Mouse (Mus musculus): Measurements from ENCODE around the gene Mindy4. TPM values are rescaled to one million over a fixed set of nuclear protein-coding genes. Genes with fewer than 3 reads are reported as not detected.

The Mindy4 gene
- total RNA-seq, 1 experiment = 3.0 TPM

DNA sequence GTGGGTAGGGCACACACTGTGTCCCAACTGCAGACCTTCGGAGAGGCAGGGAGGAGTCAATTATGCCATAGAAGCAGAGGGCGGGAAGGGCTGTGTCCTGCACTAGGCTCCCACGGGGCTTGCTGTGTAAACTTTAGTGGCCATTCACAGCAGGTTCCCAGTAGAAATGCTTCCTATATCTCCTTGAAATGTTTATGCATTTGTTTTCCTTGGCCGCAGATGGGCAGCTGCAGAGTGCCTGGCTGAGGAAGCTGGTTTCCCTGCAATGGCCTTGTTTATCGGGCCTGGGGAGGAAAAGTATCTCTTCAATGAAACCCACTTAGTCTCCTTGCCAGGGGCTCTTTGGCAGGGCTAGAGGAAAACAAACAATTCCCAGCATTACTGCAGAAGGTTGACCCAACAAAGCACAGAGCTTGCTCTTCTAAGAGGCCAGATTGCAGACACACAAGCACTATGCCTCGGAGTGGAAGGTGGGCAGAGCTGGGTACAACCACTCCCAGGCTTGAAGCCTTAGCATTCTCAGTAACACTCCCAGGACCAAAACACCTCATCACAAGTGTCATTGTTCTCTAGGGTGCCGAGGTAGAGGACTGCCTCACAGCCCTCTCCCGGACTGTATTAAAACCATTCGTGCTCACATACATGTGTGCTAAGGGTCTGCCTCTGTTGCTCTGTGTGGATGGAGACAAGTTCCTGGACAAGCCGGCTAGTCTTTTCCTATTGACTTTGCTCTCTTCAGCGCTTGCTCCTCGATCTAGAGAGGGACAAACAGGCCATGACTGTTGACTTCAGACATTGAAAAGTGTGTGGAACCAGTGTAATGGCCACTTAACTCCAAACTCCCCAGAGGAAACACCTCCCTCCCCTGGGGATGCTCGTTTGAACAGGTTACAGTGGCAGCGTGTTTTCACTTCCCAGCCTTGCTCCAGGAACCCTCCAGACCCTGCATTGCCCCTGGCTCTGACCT lies 116.7 kb downstream of the Mindy4 start:
- no peak for TF ChIP-seq ZNF384 (IDR thresholded peaks at IDR 0.05; ENCODE audit: low read depth, low read length)
- TF ChIP-seq MAFK (IDR thresholded peaks at IDR 0.05; ENCODE audit: insufficient read depth, low read depth, low read length) = no peak
- TF ChIP-seq HCFC1 (IDR thresholded peaks at IDR 0.05; ENCODE audit: borderline replicate concordance, insufficient read depth, low read length) = no peak
- no peak for TF ChIP-seq ZC3H11A (IDR thresholded peaks at IDR 0.05; ENCODE audit: borderline replicate concordance, low read depth, low read length)
- TF ChIP-seq CHD2 (IDR thresholded peaks at IDR 0.05; ENCODE audit: low read depth, low read length) = no peak
- in situ Hi-C loops (cut with MboI; ENCODE audit: low sequenced_read_pairs in 2 of 2, unreplicated experiment in 2 of 2) = no loop called here
- Histone ChIP-seq H3K9me3 (ENCODE audit: control insufficient read depth, insufficient read depth, low read depth, low read length) (no peaks in the 10 kb centered on the region), H3K4me3 (ENCODE audit: insufficient read depth in 1 of 2, low read depth in 1 of 2, low read length in 2 of 2, poor library complexity in 1 of 2, severe bottlenecking in 1 of 2) (no peak overlapping the region), H3K27ac (ENCODE audit: insufficient read depth, low read depth, low read length, poor library complexity, severe bottlenecking) (no peak overlapping the region), H3K9ac (ENCODE audit: insufficient read depth, low read depth, low read length, poor library complexity, severe bottlenecking) (no peak overlapping the region), H3K4me1 (ENCODE audit: control insufficient read depth in 2 of 2, insufficient read depth in 2 of 2, low read length in 2 of 2, poor library complexity in 1 of 2) (no peaks in the 10 kb centered on the region), H3K36me3 (ENCODE audit: control insufficient read depth, insufficient read depth, low read length, poor library complexity, severe bottlenecking) (no peaks in the 10 kb centered on the region)
- DNase-seq (ENCODE audit: low read depth, low spot score) = no peak

DNA sequence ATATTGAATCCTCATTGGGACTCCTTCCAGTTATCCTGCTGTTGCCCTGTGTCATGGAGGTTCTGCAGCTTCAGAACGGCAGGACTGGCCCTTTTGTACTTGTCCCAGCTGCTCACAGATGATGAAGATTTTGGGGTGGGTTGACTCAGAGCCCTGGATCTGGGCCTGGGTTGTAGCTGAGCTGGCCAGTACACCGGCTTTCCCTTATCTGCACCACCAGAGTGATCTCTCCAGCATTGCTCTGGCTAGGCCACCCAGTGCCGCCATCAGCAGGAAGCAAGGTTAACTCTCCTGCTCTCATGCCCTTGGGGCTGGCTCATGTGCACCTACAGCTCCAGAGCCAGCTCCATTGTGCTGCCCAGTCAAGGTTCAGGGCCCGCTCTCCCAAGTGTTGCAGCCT lies 117.7 kb downstream of the Mindy4 start:
- Histone ChIP-seq H3K4me3 (ENCODE audit: insufficient read depth in 1 of 2, low read depth in 1 of 2, low read length in 2 of 2, poor library complexity in 1 of 2, severe bottlenecking in 1 of 2) (no peak overlapping the region), H3K9ac (ENCODE audit: insufficient read depth, low read depth, low read length, poor library complexity, severe bottlenecking) (no peak overlapping the region), H3K27ac (ENCODE audit: insufficient read depth, low read depth, low read length, poor library complexity, severe bottlenecking) (no peak overlapping the region), H3K9me3 (ENCODE audit: control insufficient read depth, insufficient read depth, low read depth, low read length) (no peaks in the 10 kb centered on the region), H3K4me1 (ENCODE audit: control insufficient read depth in 2 of 2, insufficient read depth in 2 of 2, low read length in 2 of 2, poor library complexity in 1 of 2) (no peaks in the 10 kb centered on the region), H3K36me3 (ENCODE audit: control insufficient read depth, insufficient read depth, low read length, poor library complexity, severe bottlenecking) (no peaks in the 10 kb centered on the region)
- DNase-seq (ENCODE audit: low read depth, low spot score) = no peak
- TF ChIP-seq HCFC1 (IDR thresholded peaks at IDR 0.05; ENCODE audit: borderline replicate concordance, insufficient read depth, low read length) = no peak
- TF ChIP-seq CHD2 (IDR thresholded peaks at IDR 0.05; ENCODE audit: low read depth, low read length) = no peak
- no peak for TF ChIP-seq MAFK (IDR thresholded peaks at IDR 0.05; ENCODE audit: insufficient read depth, low read depth, low read length)
- TF ChIP-seq ZNF384 (IDR thresholded peaks at IDR 0.05; ENCODE audit: low read depth, low read length) = no peak
- no peak for TF ChIP-seq ZC3H11A (IDR thresholded peaks at IDR 0.05; ENCODE audit: borderline replicate concordance, low read depth, low read length)
- in situ Hi-C loops (cut with MboI; ENCODE audit: low sequenced_read_pairs in 2 of 2, unreplicated experiment in 2 of 2) = no loop called here

GRCm38 (mm10) chr6:55321518-55321917 lies 118.3 kb downstream of the Mindy4 start:
- in situ Hi-C loops (cut with MboI; ENCODE audit: low sequenced_read_pairs in 2 of 2, unreplicated experiment in 2 of 2) = no loop called here
- H3K4me1 ChIP-seq (ENCODE audit: control insufficient read depth in 2 of 2, insufficient read depth in 2 of 2, low read length in 2 of 2, poor library complexity in 1 of 2) = no peaks in the 10 kb centered on the region
- no peak overlapping the region for H3K9ac ChIP-seq (ENCODE audit: insufficient read depth, low read depth, low read length, poor library complexity, severe bottlenecking)
- no peaks in the 10 kb centered on the region for H3K9me3 ChIP-seq (ENCODE audit: control insufficient read depth, insufficient read depth, low read depth, low read length)
- no peak for DNase-seq (ENCODE audit: low read depth, low spot score)
- no peak overlapping the region for H3K4me3 ChIP-seq (ENCODE audit: insufficient read depth in 1 of 2, low read depth in 1 of 2, low read length in 2 of 2, poor library complexity in 1 of 2, severe bottlenecking in 1 of 2)
- H3K27ac ChIP-seq (ENCODE audit: insufficient read depth, low read depth, low read length, poor library complexity, severe bottlenecking) = no peak overlapping the region
- TF ChIP-seq CHD2 (IDR thresholded peaks at IDR 0.05; ENCODE audit: low read depth, low read length) = no peak
- no peak for TF ChIP-seq ZC3H11A (IDR thresholded peaks at IDR 0.05; ENCODE audit: borderline replicate concordance, low read depth, low read length)
- TF ChIP-seq MAFK (IDR thresholded peaks at IDR 0.05; ENCODE audit: insufficient read depth, low read depth, low read length) = no peak
- no peaks in the 10 kb centered on the region for H3K36me3 ChIP-seq (ENCODE audit: control insufficient read depth, insufficient read depth, low read length, poor library complexity, severe bottlenecking)

- no peaks in the 10 kb centered on the region for H3K36me3 ChIP-seq (ENCODE audit: control insufficient read depth, insufficient read depth, low read length, poor library complexity, severe bottlenecking)
- no peak overlapping the region for H3K9ac ChIP-seq (ENCODE audit: insufficient read depth, low read depth, low read length, poor library complexity, severe bottlenecking)
- H3K9me3 ChIP-seq (ENCODE audit: control insufficient read depth, insufficient read depth, low read depth, low read length) = no peaks in the 10 kb centered on the region
- H3K4me1 ChIP-seq (ENCODE audit: control insufficient read depth in 2 of 2, insufficient read depth in 2 of 2, low read length in 2 of 2, poor library complexity in 1 of 2) = no peaks in the 10 kb centered on the region
- no peak overlapping the region for H3K4me3 ChIP-seq (ENCODE audit: insufficient read depth in 1 of 2, low read depth in 1 of 2, low read length in 2 of 2, poor library complexity in 1 of 2, severe bottlenecking in 1 of 2)
- H3K27ac ChIP-seq (ENCODE audit: insufficient read depth, low read depth, low read length, poor library complexity, severe bottlenecking) = no peak overlapping the region
- in situ Hi-C loops (cut with MboI; ENCODE audit: low sequenced_read_pairs in 2 of 2, unreplicated experiment in 2 of 2) = no loop called here
- TF ChIP-seq HCFC1 (IDR thresholded peaks at IDR 0.05; ENCODE audit: borderline replicate concordance, insufficient read depth, low read length) (no peak), ZNF384 (IDR thresholded peaks at IDR 0.05; ENCODE audit: low read depth, low read length) (no peak), ZC3H11A (IDR thresholded peaks at IDR 0.05; ENCODE audit: borderline replicate concordance, low read depth, low read length) (no peak), CHD2 (IDR thresholded peaks at IDR 0.05; ENCODE audit: low read depth, low read length) (no peak), MAFK (IDR thresholded peaks at IDR 0.05; ENCODE audit: insufficient read depth, low read depth, low read length) (no peak)
- DNase-seq (ENCODE audit: low read depth, low spot score) = no peak
Observed at GRCm38 (mm10) chr6:55322980-55323379, 119.8 kb downstream of the Mindy4 start.
